Mouse (Mus musculus): ENCODE measurements around the gene Acan.

Gene Acan

DNA sequence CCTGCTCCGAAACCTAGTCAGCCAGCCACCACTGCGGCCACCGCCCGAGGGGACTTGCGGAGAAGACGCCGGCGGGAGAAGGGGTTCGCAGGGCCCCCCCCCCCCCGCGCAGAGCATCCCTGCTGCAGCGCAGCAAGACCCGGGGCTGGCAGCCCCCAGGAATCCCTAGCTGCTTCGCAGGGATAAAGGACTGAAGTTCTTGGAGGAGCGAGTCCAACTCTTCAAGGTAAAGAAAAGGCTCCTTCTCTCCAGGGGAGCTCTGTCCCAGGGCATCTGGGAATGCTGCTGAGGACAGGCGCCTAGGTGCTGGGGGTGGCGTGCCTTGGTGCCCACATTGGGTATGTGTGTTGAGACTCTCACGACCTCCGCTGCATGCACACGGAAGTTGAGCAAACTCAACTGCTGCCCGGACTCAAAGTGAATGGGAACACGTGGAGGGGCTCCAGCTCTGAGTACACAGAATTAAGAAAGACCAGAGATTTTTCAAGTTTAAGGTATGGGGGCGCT, at the start of gene Acan:
Acan (plus strand) TSS at position 101 of the 507 bp plus-strand sequence.
- DNase-seq (ENCODE audit: low spot score), result no peak

GRCm38 (mm10) chr7:79021293-79021905, 31.9 kb upstream of the Acan start:
- DNase-seq (ENCODE audit: low spot score), result no peak

GRCm38 (mm10) chr7:79029138-79029537, 24.1 kb upstream of the Acan start:
- no peak for DNase-seq (ENCODE audit: low spot score)

DNA sequence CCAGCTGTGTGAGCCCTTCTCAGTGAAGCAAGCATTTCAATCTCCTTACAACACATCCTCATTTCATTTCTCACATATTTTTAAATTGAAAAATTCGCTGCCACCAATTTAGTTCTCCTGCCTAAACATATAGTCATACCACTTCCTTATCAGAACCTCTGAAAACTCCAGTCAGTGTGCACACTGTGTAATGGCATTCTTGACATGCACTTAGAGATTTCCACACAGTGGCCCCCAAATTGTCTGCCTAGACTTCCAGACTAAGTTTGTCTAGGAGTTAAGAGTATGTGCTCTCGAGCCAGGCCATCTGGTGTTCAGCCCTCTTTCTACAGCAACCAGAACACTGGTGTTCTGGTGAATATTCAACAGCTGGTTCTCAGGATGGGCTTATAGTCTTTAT, 19.5 kb upstream of the Acan start:
- no peak for DNase-seq (ENCODE audit: low spot score)

DNA sequence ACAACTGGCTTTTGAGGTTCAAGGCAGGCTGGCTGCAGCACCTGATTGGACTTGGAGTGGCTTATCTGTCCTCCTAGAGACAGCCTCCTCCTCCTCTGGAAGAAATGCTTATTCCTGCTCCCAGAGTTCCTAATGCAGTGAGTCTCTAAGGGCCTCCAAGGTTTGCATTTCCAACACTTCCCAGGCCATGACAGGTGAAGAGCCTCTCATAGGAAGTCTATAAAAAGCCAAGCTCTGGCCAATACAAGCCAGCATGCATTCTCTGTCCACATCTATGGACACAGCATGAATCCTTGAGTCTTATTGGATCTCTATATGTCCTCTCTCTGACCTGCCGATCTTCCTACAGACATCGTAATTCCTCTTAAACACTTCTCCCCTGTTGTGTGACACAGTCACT, 18.8 kb upstream of the Acan start:
- no peak for DNase-seq (ENCODE audit: low spot score)

DNA sequence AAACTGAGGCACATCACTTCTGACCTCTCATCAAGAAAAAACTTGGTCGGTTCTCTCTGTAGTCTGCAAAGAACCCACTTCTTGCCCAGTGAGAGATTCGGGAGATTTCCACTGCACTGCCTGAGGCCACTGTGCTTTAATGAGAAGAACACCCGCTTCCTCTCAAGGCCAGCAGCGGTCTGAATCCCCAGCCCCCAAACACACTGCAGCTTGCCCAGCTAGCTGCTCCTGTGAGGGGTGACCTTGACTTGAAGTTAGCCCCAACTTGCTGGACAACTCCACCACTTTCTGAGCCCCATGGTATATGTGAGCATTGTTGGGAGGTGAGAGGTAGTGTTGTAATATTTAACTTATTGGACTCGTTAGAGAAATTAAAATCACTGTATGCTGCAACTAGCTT, 1.2 kb upstream of the Acan start:
- no peak for DNase-seq (ENCODE audit: low spot score)

GRCm38 (mm10) chr7:79052521-79053382, 531 bp upstream of the Acan start:
- no peak for DNase-seq (ENCODE audit: low spot score)

DNA sequence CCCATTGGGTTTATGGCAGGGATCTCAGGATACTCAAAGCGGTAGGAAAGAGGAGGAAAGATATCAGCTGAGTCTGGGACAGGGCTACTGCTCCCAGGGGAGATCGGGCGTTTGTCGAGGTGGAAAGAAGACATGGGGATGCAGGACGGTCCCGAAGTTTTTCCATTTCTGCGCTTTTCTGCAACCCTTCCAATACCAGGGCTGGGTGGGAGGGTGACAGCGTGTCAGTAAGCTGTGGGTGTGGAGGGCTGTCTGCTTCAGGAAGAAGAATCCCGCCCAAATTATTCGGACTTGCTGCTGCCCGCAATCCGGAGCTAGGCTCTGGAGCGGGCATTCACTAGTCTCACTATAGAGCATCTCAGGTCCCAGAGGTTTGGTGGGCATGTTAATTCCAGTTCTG, 828 bp downstream of the Acan start:
- no peak for DNase-seq (ENCODE audit: low spot score)

DNA sequence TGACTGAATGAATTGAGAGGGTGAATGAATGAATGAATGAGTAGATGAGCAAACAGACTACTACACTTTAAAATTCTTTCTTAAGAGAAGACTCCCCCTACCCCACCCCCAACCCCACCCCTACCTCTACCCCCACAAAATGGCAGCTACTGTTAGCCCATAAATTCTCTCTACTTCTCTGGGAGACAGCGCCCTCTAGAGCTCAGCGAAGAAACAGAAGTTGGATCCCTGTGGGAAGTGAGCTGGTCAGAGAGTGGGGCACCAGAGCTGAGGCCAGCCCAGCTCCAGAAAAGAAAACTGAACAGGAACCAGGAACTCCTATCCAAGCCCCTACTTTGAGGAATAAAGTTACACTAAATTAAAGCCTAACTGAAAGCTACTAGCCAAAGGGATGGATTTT, 5.3 kb downstream of the Acan start:
- peak; percentile 3 for DNase-seq (ENCODE audit: low spot score)

GRCm38 (mm10) chr7:79067466-79067865, 14.2 kb downstream of the Acan start:
- no peak for DNase-seq (ENCODE audit: low spot score)

DNA sequence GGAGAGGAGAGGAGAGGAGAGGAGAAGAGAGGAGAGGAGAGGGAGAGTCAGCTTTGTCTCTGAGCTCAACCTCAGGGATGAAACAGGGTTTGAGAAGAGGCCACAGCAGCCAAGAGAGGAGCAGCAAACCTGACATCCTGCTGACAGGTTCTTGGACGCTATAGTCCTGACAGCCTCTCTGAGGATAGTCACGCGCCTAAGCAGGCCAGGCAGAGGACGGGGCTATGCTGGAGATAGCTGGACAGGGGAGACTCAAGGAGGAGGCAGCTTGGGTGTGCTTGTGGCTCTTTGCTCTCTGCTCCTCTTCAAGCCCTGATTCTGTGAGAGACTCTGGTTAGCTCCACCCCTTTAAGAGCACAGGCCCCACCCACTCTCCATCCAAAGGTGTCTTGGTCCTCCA, 14.9 kb downstream of the Acan start:
- DNase-seq (ENCODE audit: low spot score), result no peak

DNA sequence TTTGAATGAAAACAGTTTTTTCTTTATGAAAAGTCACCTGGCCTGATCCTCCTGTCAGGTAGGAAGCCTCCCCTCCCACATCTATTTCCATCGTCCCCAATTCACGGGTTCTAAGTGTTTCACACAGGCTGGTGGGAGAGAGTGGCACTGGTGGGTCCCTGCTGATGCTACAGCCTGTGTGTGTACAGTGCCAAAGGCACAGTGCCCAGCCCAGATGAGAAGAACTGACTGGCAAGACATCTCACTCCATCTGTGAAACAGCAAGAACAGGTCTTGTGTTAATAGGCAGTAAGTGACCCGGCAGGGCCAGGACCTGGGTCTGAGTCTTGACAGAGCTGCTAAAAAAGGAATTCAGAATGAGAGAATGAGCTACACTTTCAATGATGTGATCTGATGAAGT, 25.9 kb downstream of the Acan start:
- no peak for DNase-seq (ENCODE audit: low spot score)

GRCm38 (mm10) chr7:79080572-79081399, 27.5 kb downstream of the Acan start:
- peak; percentile 23 for DNase-seq (ENCODE audit: low spot score)

DNA sequence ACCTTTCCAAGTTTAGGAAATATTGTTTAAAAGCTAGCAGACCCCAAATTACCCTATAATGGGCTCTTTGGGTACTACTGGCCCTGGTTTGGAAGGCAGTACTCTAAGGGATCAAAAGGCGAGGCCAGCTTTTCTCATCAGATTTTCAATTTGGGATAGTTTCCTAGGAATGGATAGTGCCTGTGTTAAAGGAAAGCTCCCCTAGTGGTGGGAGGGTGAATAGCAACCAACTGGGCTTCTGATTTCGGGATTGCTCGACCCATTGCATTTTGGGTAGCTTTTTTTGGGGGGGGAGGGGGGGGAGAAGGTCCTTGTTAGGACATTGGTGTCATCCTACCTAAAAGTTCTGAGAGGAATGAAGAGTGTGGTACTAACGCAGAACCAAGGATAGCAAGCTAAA, 35.8 kb downstream of the Acan start:
- peak; percentile 7 for DNase-seq (ENCODE audit: low spot score)

- no peak for DNase-seq (ENCODE audit: low spot score)
Measured at GRCm38 (mm10) chr7:79096492-79096891, 43.2 kb downstream of the Acan start.

DNA sequence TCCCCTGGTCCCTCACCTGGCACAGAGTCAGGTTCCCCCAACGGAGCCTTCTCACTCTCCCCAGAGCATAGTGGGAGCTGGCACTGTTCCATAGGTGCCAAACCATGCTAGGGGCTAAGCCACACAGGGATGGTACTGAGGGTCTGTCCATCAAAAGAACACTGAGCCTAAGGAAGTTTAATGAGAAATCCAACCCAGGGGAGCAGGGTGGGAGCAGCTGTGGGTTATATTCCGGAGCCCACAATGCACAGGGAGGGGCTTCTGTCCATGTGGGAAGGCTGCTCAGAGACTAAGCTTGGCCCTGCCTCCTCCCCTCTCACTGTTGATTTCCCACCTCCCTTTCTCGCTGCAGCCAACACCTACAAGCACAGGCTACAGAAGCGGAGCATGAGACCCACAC, 60.6 kb downstream of the Acan start:
- DNase-seq (ENCODE audit: low spot score), result no peak

DNA sequence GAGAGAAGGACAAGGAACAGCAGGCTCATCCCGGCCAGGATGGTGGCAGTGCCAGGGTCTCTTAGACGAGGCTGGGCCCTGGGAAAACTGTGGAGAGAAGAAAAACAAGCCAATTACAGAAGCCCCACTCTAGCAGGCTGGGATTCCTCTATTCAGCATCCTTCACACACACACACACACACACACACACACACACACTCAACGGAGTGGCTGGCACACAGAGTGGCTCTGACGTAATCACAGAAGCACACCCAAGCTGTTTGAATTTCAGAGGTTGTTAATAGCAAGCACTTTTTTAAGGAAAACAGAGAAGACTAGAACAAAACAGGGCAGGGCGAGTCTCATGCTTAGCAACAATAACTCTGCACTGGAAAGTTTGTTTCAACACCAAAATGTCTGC, 70.2 kb downstream of the Acan start:
- no peak for DNase-seq (ENCODE audit: low spot score)

DNA sequence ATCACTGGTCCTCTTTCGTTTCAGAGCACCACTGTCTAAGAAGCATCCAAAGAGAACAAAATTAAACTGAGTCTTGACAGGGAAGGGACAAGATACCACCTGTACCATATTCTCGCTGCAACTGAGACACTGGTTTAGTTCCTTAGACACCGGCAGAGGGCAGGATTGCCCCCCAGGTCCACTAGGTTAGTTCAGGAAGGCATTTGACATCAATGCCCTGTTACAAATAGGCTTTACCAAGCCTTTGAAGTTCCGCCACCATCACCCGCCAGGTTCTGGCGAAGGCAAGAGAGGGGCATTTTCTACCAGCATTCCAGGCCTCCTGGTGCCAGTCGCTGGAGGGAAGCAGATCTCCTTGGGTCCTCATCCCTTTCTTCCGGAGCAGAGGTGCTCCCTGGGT, 76.6 kb downstream of the Acan start:
- no peak for DNase-seq (ENCODE audit: low spot score)

DNA sequence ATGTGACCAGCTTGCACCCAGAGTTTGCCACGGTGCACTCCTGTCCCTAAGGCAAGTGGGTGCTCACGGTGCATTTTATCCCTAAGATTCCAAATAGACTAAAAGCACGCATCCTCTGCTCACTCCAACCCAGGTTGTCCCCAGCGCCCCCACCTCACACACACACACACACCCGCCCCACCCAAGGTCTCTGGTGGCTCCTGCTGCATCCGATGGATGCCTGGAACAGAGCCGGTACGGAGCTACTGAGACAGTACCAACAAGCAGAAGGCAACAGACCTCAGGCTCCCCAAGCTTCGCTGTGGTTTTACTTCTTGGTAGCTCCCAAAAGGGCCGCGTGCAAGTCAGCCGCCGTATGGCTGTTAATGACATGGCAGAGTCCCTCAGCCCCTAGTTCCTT, 77.1 kb downstream of the Acan start:
- no peak for DNase-seq (ENCODE audit: low spot score)

- no peak for DNase-seq (ENCODE audit: low spot score)
Measured at GRCm38 (mm10) chr7:79130843-79131444, 77.7 kb downstream of the Acan start, which contains the start of gene Hapln3. Gene Hapln3 (minus strand): TSS chr7:79131018.

DNA sequence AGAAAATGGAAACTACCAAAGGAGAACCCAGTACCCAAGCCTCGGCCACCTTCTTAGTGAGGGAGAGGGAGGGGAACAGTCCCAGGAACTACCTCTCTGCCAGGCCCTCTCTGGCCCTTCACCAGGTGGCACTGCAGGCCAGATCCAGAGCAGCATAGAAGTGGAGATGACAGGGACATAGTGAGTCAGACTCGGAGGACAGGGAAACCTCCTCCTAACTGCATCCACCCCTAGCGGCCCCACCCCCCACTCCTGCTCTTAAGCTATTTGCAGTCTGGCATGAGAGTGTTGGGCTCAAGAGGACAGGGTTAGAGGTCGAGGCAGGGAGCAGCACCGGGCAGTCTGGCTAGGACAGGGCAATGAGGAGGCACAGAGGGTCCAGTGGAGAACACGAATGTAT, 80.1 kb downstream of the Acan start:
- no peak for DNase-seq (ENCODE audit: low spot score)

DNA sequence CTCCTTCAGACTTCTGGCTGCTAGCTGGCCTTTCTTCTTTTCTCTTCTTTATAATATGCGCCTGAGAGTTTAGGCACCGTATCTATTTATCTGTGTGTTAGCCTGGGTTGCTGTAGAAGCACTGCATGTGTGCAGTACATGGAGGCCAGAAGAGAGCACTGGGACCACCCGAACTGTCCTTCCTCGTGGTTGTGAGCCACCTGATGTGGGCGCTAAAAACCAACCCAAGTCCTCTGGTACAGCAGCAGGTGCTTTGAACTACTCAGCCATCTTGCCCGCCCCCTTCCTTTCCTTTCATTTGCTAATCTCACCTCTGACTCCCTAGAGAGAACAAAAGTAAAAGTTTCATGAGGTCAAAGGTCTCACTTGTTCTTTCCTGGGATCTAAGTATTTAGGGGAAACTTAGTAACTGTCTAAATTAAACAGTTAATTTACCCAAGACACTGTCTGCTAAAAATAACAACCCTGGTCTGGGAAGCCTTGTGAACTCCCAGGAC, 86.1 kb downstream of the Acan start:
- DNase-seq (ENCODE audit: low spot score), result no peak
